Mouse (Mus musculus): Measurements from ENCODE around the gene Slfn3. TPM values are rescaled to one million over a fixed set of nuclear protein-coding genes. Genes with fewer than 3 reads are reported as not detected.

Gene Slfn3
- polyA plus RNA-seq, 1 experiment: 2.0 TPM

- H3K79me2 ChIP-seq (ENCODE audit: control insufficient read depth, insufficient read depth): no peaks in the 10 kb centered on the region
These were observed 71.5 kb downstream of the Slfn3 start for GRCm38 (mm10) chr11:83262673-83263072.

GRCm38 (mm10) chr11:83263146-83263545 is 72.0 kb downstream of the Slfn3 start:
- Histone ChIP-seq H3ac (ENCODE audit: control insufficient read depth, insufficient read length, low read depth) (no peak overlapping the region), H3K79me3 (ENCODE audit: low read depth) (no peaks in the 10 kb centered on the region), H3K79me2 (ENCODE audit: control insufficient read depth, insufficient read depth) (no peaks in the 10 kb centered on the region), H3K36me3 (ENCODE audit: control insufficient read depth, insufficient read depth) (peaks cover 4% of the 10 kb centered on the region), H3K4me3 (ENCODE audit: insufficient read depth, poor library complexity, severe bottlenecking) (no peak overlapping the region), H3K27me3 (ENCODE audit: control insufficient read depth, insufficient read depth, insufficient read length) (peaks cover 4% of the 10 kb centered on the region)
- TF ChIP-seq FOSL1 (IDR thresholded peaks at IDR 0.05; ENCODE audit: insufficient read depth, low read length, poor library complexity, severe bottlenecking) (no peak), USF1 (IDR thresholded peaks at IDR 0.05; ENCODE audit: low read depth) (no peak), MYOD1 (IDR thresholded peaks at IDR 0.05; ENCODE audit: control insufficient read depth, insufficient read length, low read depth) (no peak), CEBPB (IDR thresholded peaks at IDR 0.05; ENCODE audit: low read depth) (no peak), CTCF (IDR thresholded peaks at IDR 0.05; ENCODE audit: control insufficient read depth, insufficient read depth, insufficient read length) (no peak), MAX (IDR thresholded peaks at IDR 0.05) (no peak), MYOG (IDR thresholded peaks at IDR 0.05; ENCODE audit: control insufficient read depth, extremely low read depth, insufficient read length) (no peak)

More at GRCm38 (mm10) chr11:83262673-83263072, 71.5 kb downstream of the Slfn3 start:
- no peak overlapping the region for H3ac ChIP-seq (ENCODE audit: control insufficient read depth, insufficient read length, low read depth)
- H3K4me3 ChIP-seq (ENCODE audit: insufficient read depth, poor library complexity, severe bottlenecking): no peak overlapping the region
- H3K36me3 ChIP-seq (ENCODE audit: control insufficient read depth, insufficient read depth): peaks cover 4% of the 10 kb centered on the region
- TF ChIP-seq FOSL1 (IDR thresholded peaks at IDR 0.05; ENCODE audit: insufficient read depth, low read length, poor library complexity, severe bottlenecking) (no peak), CEBPB (IDR thresholded peaks at IDR 0.05; ENCODE audit: low read depth) (no peak), USF1 (IDR thresholded peaks at IDR 0.05; ENCODE audit: low read depth) (no peak), MYOD1 (IDR thresholded peaks at IDR 0.05; ENCODE audit: control insufficient read depth, insufficient read length, low read depth) (no peak), CTCF (IDR thresholded peaks at IDR 0.05; ENCODE audit: control insufficient read depth, insufficient read depth, insufficient read length) (no peak), MAX (IDR thresholded peaks at IDR 0.05) (no peak), MYOG (IDR thresholded peaks at IDR 0.05; ENCODE audit: control insufficient read depth, extremely low read depth, insufficient read length) (no peak)
- no peaks in the 10 kb centered on the region for H3K79me3 ChIP-seq (ENCODE audit: low read depth)
- peaks cover 3% of the 10 kb centered on the region for H3K27me3 ChIP-seq (ENCODE audit: control insufficient read depth, insufficient read depth, insufficient read length)

Other genes with a start within 250 kb of the Slfn3 start
- gene Slfn5, start 240.0 kb upstream of the Slfn3 start, polyA plus RNA-seq (2012; fragmentation: generic; extraction: Trizol): 0.13 TPM
- 0.94 TPM for gene Slfn9, start 199.5 kb upstream of the Slfn3 start, polyA plus RNA-seq (2012; fragmentation: generic; extraction: Trizol)
- not detected for gene Slfn8, start 170.5 kb upstream of the Slfn3 start, polyA plus RNA-seq (2012; fragmentation: generic; extraction: Trizol)
- 0.27 TPM for gene Slfn2, start 126.2 kb upstream of the Slfn3 start, polyA plus RNA-seq (2012; fragmentation: generic; extraction: Trizol)
- not detected for gene Slfn1, start 74.5 kb upstream of the Slfn3 start, polyA plus RNA-seq (2012; fragmentation: generic; extraction: Trizol)
- not detected for gene Slfn4, start 16.1 kb upstream of the Slfn3 start, polyA plus RNA-seq (2012; fragmentation: generic; extraction: Trizol)
- not detected for gene Slfn14, start 95.4 kb downstream of the Slfn3 start, polyA plus RNA-seq (2012; fragmentation: generic; extraction: Trizol)
- gene Ap2b1, start 107.7 kb downstream of the Slfn3 start, polyA plus RNA-seq (2012; fragmentation: generic; extraction: Trizol): 47.9 TPM
- gene Pex12, start 111.3 kb downstream of the Slfn3 start, polyA plus RNA-seq (2012; fragmentation: generic; extraction: Trizol): 6.1 TPM
- gene Rasl10b, start 217.8 kb downstream of the Slfn3 start, polyA plus RNA-seq (2012; fragmentation: generic; extraction: Trizol): 0.08 TPM
- not detected for gene Gas2l2, start 238.1 kb downstream of the Slfn3 start, polyA plus RNA-seq (2012; fragmentation: generic; extraction: Trizol)
- gene 1700020L24Rik, start 246.3 kb downstream of the Slfn3 start, polyA plus RNA-seq (2012; fragmentation: generic; extraction: Trizol): 1.5 TPM

Data from C2C12 (cell line).